Mouse (Mus musculus) left cerebral cortex, adult 9 months (tissue): ENCODE data around the gene Arid5b.

ENCODE experiments used
- DNase-seq, 2 experiments: peaks; one replicate each; pipeline ENCODE4 v3.0.0; 2022; ENCODE audit warnings: low spot score in 2 of 2

Arid5b gene

GRCm38 (mm10) chr10:68269789-68270188 lies 8.8 kb downstream of the Arid5b start:
- DNase-seq: no peak

- no peak for DNase-seq
Observed at GRCm38 (mm10) chr10:68268629-68269028, 9.9 kb downstream of the Arid5b start.

DNA sequence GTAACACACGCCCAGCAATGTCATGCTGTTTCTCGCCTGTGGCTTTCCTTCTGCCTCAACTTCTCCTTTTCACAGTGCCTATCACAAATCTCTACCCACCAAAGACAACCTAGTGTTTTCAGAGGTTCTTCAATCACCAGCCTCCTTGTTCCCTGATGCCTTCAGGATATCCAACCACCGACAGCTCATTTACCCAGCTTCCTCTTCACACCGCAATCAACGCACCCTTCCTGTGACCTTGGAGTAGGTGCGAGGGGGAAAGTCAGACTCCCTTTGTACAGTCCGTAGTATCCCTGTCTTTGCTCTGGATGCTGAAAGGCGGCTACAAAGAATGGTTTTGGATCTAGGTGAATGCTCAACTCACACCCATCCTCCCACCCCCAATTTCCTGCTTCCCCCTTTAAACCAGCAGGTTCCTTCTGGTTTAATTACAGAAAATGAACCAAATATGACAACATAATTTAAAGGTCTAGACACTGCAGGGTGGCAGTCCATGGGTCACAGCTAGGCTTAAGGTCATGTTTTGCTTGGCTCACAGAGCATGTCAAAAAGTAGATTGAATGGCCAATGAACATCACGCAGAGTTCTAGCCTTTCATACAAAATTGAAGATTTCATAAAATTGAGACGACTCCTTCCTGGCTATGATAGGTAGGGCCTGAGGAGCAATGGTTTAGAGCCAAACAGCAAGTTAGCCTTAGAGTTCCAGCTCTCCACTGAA lies 14.4 kb downstream of the Arid5b start:
- DNase-seq: no peak

- DNase-seq: no peak
Observed at GRCm38 (mm10) chr10:68263296-68263968, 15.1 kb downstream of the Arid5b start.

GRCm38 (mm10) chr10:68259601-68260000 lies 18.9 kb downstream of the Arid5b start:
- no peak for DNase-seq

GRCm38 (mm10) chr10:68257358-68258056 lies 21.0 kb downstream of the Arid5b start:
- DNase-seq: no peak

GRCm38 (mm10) chr10:68256134-68256533 lies 22.4 kb downstream of the Arid5b start:
- DNase-seq: no peak

- DNase-seq: no peak
Observed at GRCm38 (mm10) chr10:68253452-68254117, 25.0 kb downstream of the Arid5b start.

- no peak for DNase-seq
Observed at GRCm38 (mm10) chr10:68252650-68253049, 25.9 kb downstream of the Arid5b start.

DNA sequence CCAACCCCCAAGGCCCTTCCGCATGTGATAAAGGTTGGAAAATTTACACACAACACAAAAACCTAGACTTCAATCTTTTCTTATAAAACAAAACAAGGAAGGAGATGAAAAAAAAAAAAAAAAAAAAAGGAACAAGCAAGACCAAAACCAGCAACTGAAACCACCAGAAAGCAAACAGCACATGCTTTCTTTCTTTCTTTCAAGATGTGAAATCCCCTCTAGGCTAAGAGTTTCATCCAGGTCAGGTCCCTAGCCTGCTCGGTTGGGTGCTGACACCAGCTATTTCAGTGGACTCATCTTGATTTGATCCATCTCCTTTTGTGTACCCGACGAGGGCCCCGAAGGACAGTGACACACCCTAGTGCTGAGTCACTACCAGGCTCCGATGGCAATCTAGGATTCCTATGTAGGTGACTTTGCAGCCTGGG lies 29.2 kb downstream of the Arid5b start:
- DNase-seq: no peak

- DNase-seq: no peak
Observed at GRCm38 (mm10) chr10:68248281-68249015, 30.1 kb downstream of the Arid5b start.

DNA sequence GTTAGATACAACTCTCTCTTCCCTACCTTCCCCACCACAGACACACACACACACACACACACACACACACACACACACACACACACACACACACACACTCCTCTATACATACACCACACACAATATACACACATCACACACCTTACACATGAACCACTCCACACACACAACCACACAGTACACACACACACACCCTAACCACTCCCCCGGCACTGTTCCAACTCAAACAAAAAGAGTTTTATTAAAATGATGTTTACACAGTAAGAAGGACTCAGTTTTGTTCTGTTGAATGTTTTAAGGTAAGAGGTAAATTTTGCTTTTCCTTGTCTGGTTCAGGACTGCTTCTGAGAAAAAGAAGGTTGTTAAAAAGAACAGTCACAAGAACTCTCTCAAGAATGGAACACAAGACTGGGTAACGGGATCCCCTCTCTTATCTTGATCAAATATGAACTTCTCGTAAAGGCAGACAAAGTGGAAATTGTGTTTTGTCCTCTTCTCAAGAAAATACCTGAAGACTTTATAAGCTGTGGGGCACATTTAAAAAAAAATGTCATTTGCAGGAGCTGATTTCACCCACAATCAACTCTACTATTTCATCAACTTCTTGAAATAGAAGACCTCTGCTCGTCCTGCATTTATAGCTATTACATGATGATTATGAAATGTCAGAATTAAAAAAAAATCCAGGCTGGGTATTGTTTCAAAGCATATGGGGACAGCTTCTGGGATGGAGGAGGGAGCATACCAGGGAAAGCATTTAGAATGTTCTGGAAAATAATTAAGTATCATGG lies 30.9 kb downstream of the Arid5b start:
- no peak for DNase-seq

DNA sequence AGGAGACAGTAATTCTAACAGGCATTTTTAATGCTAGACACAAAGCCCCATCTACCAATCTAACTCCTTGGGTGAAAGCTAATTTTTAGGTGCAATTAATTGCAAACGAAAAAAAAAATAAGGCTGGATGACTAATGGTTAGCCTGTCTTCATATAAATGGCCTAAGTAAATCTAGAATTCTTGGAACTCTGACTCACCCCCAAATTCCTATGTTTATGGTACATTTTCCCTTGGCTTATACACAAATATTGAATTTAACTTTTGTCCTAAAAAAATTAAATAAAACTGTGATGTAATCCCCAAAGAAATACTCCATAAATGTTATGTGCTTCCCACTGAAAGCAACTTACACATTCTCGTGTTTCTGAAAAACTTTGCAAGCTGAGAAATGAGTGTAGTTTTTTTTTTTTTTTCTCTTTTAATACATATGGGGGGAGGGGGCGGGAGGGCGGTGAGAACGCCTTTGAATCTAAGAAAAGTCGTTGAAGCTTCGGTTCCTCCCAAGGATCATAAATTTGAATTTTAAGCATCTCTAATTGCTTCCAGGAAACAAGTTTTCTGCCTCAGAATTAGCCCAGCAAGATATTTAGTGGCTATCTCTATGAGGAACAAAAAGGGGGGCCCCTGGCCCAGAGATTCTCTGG lies 31.8 kb downstream of the Arid5b start:
- no peak for DNase-seq

- no peak for DNase-seq
Observed at GRCm38 (mm10) chr10:68240804-68241485, 37.6 kb downstream of the Arid5b start.

DNA sequence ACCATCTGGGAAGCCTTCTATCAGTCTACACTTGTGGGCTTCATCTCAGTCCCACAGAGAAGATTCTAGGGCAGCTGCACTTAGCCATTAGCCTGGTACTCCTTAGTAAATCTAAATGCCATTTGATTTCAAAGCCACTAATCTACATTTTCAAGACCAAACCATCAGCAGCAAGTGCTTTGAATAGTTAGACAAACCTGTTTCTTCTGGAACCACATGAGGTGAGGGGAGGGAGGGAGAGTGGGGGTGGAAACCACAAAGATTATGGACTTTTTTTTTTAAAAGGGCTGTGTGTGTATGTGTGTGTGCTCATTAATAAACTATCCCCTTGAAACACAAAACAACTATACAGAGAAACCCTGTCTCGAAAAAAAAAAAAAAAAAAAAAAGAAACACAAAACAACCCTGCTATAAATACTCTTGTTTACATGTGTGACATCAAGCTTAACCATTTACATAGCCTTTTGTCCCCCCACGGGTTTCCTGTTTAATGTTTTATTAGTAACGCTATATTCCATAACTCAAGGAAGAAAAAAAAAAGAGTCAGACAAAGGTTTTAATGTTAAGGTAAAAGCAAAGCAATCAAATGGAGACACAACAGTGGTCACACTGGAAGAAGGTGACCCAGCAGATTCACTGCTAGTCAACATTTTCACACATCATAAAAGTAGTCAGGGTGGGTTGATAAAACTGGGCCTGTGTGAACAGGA lies 38.3 kb downstream of the Arid5b start:
- DNase-seq: no peak

DNA sequence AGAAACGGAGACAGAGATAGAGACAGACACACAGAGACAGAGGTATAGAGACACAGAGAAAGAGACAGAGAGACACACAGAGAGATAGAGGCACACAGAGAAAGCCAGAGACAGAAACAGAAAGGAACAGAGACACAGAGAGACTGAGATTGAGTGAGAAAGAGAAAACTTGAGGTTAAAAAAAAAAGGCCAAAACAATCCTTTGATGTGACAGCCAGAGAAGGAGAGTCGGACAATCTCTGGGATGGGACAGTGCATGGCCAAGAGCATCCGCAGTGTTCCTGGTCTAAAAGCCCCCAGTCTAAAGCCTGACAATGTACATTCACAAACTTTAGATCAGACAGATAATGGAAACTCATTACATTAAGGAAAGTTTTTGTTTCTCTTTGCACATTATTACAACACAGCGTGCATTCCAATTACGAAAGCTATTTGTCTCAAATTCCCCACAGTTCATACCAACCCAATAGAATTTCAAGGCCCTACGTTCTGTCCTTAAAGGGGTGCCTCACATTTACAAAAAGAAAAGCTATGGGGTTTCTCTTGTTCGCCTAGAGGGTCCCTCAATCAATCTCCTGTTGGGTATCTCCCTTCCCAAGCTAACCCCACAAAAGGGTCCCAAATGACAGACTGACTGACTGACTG lies 39.0 kb downstream of the Arid5b start:
- DNase-seq: no peak

- no peak for DNase-seq
Observed at GRCm38 (mm10) chr10:68238707-68239425, 39.7 kb downstream of the Arid5b start.

- DNase-seq: no peak
Observed at GRCm38 (mm10) chr10:68238182-68238581, 40.4 kb downstream of the Arid5b start.
